Comparison of ENCODE assay signal across 8 mouse cellular contexts in the genomic region with DNA sequence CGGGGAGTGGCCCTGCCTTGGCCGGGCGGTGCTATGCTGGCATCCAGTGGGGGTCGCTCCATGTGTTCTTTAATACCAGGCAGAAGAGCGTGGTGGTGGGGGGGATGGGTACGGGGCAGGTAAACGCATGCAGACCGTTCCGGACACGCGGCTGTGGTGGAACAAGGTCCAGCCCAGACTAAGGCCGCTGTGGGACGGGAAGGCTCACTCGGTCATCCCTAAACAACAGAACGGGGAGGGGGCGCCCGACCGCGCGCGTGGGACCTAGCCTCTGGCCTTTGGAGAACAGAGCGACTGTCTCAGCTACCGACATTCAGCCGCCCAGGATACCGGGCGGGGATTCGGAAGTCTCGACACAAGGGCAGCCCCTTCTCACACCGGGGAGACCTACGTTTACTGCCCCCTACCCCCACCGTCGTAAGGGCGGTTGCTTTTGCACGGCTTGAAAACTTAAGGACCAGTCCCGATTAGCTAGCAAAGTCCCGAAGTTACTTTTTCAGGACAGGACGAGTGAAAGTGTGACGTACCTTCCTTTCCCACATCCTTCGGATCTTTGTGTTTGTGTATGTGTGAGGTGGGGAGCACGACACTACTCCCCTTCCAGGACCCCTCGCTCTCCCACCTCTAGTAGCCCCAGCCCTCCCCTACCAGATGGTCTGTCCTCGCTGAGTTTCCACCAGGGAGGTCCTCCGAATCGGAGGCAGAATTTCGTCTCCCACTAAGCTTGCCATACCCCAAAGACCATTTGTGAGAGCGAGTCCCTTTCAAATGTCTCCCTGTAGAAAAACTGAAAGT. TPM values are rescaled to one million over a fixed set of nuclear protein-coding genes. Genes with fewer than 3 reads are reported as not detected.
DNase-seq lines count a peak whose midpoint lies in the region; ATAC-seq lines count a peak whose summit lies in the region.

No protein-coding gene starts in this region.

- intact Hi-C loops in heart, postnatal 10 days (cut with DNase I), result loop anchor here (1.0 to 5.0 kb wide), 4 partner anchors 89 to 198 kb away; no protein-coding TSS in a partner anchor

- peaks cover 3% of the 10 kb centered on the region for H3K36me3 ChIP-seq in megakaryocyte, embryonic 14.5 days (replicated peaks; ENCODE audit: low read length)

- peak overlapping the region; percentile 97 for H3K4me3 ChIP-seq in megakaryocyte, embryonic 14.5 days (replicated peaks)

- DNase-seq in frontal cortex, postnatal 10 days (ENCODE audit: low spot score in 2 of 2), result peak; percentile 28 to 30
- peak; percentile 34 for DNase-seq in adrenal gland, adult 8-10 months
- DNase-seq in heart, postnatal 10 days, result peak; percentile 71 to 72
- peak; percentile 11 to 17 for DNase-seq in layer of hippocampus, postnatal 14 days (ENCODE audit: low spot score in 2 of 2)
- DNase-seq in spleen, postnatal 36 days (ENCODE audit: low spot score in 2 of 2), result peak; percentile 31 to 45

- no peak; the same call in 1 of the 2 replicates for ATAC-seq in frontal cortex, adult (ENCODE audit: low TSS enrichment)
- peak; percentile 17; the same call in 1 of the 2 replicates for ATAC-seq in erythroblast, adult 5-6 weeks (replicated peaks; ENCODE audit: low FRiP score, poor library complexity, severe bottlenecking)

- peaks cover 4% of the 10 kb centered on the region; the same call in 1 of the 2 replicates for H3K9me3 ChIP-seq in megakaryocyte, embryonic 14.5 days

- H3K27me3 ChIP-seq in megakaryocyte, embryonic 14.5 days (replicated peaks), result no peaks in the 10 kb centered on the region

- peaks cover 13% of the 10 kb centered on the region for H3K4me1 ChIP-seq in megakaryocyte, embryonic 14.5 days

RNA-seq across cellular contexts. Expression of a gene that starts 1.7 kb away (rescaled TPM):
- 10 to 100 TPM; 21.7 to 28.0 (median 25.8) TPM for total RNA-seq in adrenal gland, adult 8-10 months (2022)
- total RNA-seq in erythroblast, adult 5-6 weeks (2015; ENCODE audit: low replicate concordance), result 30.5 and 40.5 TPM in 2 replicates
- total RNA-seq in erythroblast, adult 5-6 weeks (2017; ENCODE audit: low replicate concordance), result 16.2 and 21.3 TPM in 2 replicates
- 10 to 100 TPM; 41.9 to 48.2 TPM for total RNA-seq in heart, postnatal 10 days (2021)
- total RNA-seq in layer of hippocampus, postnatal 14 days (2021), result 1 to 10 TPM; 7.6 to 7.9 TPM
- polyA plus RNA-seq in megakaryocyte, embryonic 14.5 days (2012; ENCODE audit: insufficient read depth, low replicate concordance), result 6.8 and 9.5 TPM in 2 replicates

Comparison
In these comparisons a context has a peak if more than half of its experiments do, and no peak if none do; other contexts are left out.
1. DNase-seq: peak in every context shown above with its lines; median percentile 72 in heart, postnatal 10 days; 38 in spleen, postnatal 36 days; 34 in adrenal gland, adult 8-10 months; 29 in frontal cortex, postnatal 10 days; 14 in layer of hippocampus, postnatal 14 days.